Mouse (Mus musculus) stomach, embryonic 16.5 days (tissue): ENCODE measurements around the gene Il23r. TPM values are rescaled to one million over a fixed set of nuclear protein-coding genes. Genes with fewer than 3 reads are reported as not detected.

Source experiments
- ATAC-seq: fragments of 200-750 bp; cut with Nextera tagmentation; 2 replicates; pipeline ENCODE4 v1.8.0; 2017; ENCODE audit warnings: moderate number of reproducible peaks, moderate TSS enrichment; ENCODE audit not compliant: insufficient read depth, low FRiP score
- H3K27ac ChIP-seq: fragments of 300-500 bp; sonication (generic); 2 replicates; pipeline ENCODE4 v1.5.1; 2014; ENCODE audit warnings: low read length
- H3K27me3 ChIP-seq: fragments of 300-500 bp; sonication (generic); 2 replicates; pipeline ENCODE4 v1.6.1; 2014; ENCODE audit warnings: low read length, control low read depth, mixed read lengths; ENCODE audit not compliant: control insufficient read depth, insufficient read depth
- H3K36me3 ChIP-seq: fragments of 300-500 bp; sonication (generic); 2 replicates; pipeline ENCODE4 v1.6.1; 2014; ENCODE audit warnings: low read length; ENCODE audit not compliant: control insufficient read depth, insufficient read depth
- H3K4me1 ChIP-seq: fragments of 300-500 bp; sonication (generic); 2 replicates; pipeline ENCODE4 v1.6.1; 2014; ENCODE audit warnings: low read length, control low read depth, mixed read lengths; ENCODE audit not compliant: control insufficient read depth, insufficient read depth
- H3K4me2 ChIP-seq: fragments of 300-500 bp; sonication (generic); 2 replicates; pipeline ENCODE4 v1.6.1; 2014; ENCODE audit warnings: low read depth, low read length, mixed read lengths
- H3K4me3 ChIP-seq: fragments of 300-500 bp; sonication (generic); replicated peaks from 2 replicates; pipeline ENCODE4 v1.5.1; 2014; ENCODE audit warnings: mild to moderate bottlenecking, low read length
- H3K9ac ChIP-seq: fragments of 300-500 bp; sonication (generic); 2 replicates; pipeline ENCODE4 v1.6.1; 2014; ENCODE audit warnings: low read length
- H3K9me3 ChIP-seq: fragments of 300-500 bp; sonication (generic); replicated peaks from 2 replicates; pipeline ENCODE4 v1.6.1; 2016; ENCODE audit warnings: low read length, control low read depth; ENCODE audit not compliant: control insufficient read depth
- WGBS: fragments of 180-500 bp; shearing (Covaris S2); extraction: QIAGEN DNeasy Blood & Tissue Kit; methylation state at CpG from one replicate; pipeline ENCODE4 v1.1.7; 2014; 5-methylcytosine and 5-hydroxymethylcytosine counted together
- polyA plus RNA-seq: library from polyadenylated mRNA; unstranded; fragments of >200 nt; fragmentation: Nextera tagmentation; extraction: Ambion mirVana; gene quantifications from 2 replicates; pipeline ENCODE4 v1.2.1, GENCODE M21; 2015

Gene Il23r
- 0.06 TPM in 1 of 2 replicates, not detected in the other for polyA plus RNA-seq

DNA sequence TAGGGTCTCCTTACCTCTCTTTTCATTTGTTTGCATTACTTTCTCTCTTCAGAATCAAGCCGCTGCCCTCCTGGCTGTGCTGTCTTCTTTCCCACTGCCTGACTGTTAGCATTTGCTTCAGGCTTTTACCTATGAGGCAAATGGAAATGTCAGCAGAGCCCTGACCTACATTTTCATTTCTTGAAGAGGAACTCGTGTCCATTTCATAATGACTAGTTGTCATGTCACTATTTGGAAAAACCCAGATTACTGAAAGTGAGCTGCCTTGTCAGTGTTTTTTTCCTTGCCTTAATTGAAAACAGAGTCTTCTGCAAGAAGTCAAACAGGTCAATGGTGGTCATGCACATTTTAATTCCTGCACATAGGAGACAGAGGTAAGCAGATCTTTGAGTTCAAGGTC is at the start of gene Il23r:
Gene Il23r, minus strand, starts transcription at position 101 of the 400 bp plus-strand sequence.
- Histone ChIP-seq H3K4me3 (no peak within 1 kb of the TSS), H3K4me1 (no peaks in the 10 kb centered on the region), H3K9ac (no peak within 1 kb of the TSS), H3K27me3 (no peaks in the 10 kb centered on the region), H3K27ac (no peak within 1 kb of the TSS), H3K9me3 (no peaks in the 10 kb centered on the region), H3K4me2 (no peak within 1 kb of the TSS), H3K36me3 (no peaks in the 10 kb centered on the region)
- ATAC-seq = no peak
- WGBS = 78% methylated on average over 2 of the region's 2 CpGs

DNA sequence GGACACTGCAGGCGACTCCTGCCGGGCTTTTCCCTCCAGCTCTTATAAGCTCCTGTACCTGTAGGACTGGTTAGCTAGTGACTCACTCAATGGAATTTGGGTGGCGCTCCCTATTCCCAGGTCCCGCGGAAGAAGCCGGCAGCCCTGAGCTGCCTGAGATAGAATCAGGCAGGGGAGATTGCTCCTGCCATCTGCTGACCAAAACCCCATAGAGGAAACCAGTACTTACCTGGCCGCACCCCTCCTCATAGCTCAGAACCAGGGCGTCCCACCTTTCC is 44.1 kb upstream of the Il23r start, which contains the start of gene Tacstd2:
Gene Tacstd2, minus strand, starts transcription at position 20 of the 278 bp plus-strand sequence.
- peak within 1 kb of the TSS; percentile 68 for H3K9ac ChIP-seq
- H3K27me3 ChIP-seq = peaks cover 49% of the 10 kb centered on the region
- peak within 1 kb of the TSS; percentile 72 for H3K27ac ChIP-seq

DNA sequence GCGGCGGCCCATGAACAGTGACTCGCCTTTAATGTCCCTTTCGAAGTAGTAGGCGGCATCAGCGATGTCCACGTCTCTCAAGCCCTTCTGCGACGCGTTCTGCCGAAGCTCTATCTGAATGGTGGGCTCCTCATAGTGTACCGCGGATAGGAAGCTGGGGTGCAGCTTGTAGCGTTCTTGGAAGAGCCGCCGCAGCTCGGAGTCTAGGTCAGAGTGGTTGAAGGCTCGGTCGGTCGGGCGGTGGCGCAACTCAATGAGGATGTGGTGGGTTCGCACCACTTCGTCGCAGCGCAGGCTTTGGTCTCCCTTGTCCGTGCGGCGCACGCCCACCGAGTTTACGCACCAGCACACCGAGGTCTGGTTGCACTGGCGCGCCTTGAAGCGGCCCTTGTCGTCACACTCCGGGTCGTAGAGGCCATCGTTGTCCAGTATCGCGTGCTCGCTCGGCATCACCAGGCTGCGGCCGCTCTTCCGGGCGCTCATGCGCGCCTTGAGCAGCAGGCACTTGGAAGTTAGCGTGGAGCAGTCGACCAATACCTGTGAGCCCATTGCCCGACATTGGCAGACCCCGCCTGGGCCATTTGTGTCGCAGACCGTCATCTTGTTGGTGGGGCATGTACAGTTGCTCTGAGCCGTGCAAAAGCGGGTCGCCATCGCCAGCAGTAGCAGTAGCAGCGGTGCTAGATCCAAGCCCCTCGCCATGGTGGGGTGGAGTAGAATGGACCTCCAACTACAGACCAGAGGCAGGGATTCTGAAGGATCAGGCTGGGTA is 43.5 kb upstream of the Il23r start:
- WGBS = 1% methylated on average over 62 of the region's 62 CpGs
- H3K27me3 ChIP-seq = peaks cover 49% of the 10 kb centered on the region
- 0 out of 2 replicates have a peak, but pooled peaks cover 4% of the 10 kb centered on the region for H3K4me1 ChIP-seq
- ATAC-seq = 0 out of 2 replicates have a peak, but pooled peaks have one; percentile 16
- H3K9me3 ChIP-seq = no peaks in the 10 kb centered on the region
- H3K4me2 ChIP-seq = peak overlapping the region; percentile 68
- peak overlapping the region; percentile 53 for H3K4me3 ChIP-seq
- no peaks in the 10 kb centered on the region for H3K36me3 ChIP-seq
- H3K9ac ChIP-seq = peak overlapping the region; percentile 68
- H3K27ac ChIP-seq = peak overlapping the region; percentile 72

More for the DNA sequence above, 44.1 kb upstream of the Il23r start, which contains the start of gene Tacstd2:
- Histone ChIP-seq H3K4me1 (0 out of 2 replicates have a peak, but pooled peaks cover 4% of the 10 kb centered on the region), H3K4me2 (peak within 1 kb of the TSS; percentile 68), H3K9me3 (no peaks in the 10 kb centered on the region), H3K36me3 (no peaks in the 10 kb centered on the region), H3K4me3 (peak within 1 kb of the TSS; percentile 53)
- peak; percentile 77 for ATAC-seq
- 2% methylated on average over 8 of the region's 8 CpGs for WGBS

DNA sequence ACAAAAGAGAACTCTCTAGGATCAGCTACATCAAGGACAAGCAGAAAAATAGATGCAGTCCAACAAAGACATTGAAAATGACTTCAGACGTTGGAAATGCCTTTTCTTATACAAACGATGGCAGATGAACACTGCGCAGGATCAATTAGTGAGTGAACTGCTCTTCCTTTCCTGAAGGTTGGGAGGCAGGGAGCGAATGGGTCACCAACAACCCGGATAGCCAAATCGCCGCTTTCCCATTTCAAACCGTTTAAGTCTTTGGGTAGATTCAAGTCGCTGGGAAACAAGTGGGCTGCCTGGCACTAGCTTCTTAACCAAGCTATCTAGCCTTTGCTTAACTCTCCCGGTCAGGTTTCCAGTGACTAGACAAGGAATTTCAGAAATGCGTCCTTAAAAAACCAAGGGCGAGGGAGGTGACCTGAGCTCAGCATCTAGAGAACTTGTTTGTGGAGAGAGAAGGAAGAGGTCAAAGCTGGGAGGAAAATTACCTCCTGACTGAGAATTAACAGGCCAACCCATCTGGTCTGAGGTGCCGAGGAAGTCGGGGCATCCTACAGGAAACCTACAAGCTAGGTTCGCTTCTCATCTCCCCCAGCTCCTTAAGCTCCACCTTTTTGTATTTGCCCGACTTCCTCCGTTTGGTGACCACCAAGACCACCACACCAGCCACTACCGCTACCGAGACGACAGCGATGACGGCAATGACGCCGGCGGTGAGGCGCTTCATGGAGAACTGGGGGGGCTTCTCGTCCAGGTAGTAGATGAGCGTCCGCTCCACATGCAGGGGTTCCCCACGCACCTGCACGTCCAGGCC is 42.7 kb upstream of the Il23r start:
- H3K27me3 ChIP-seq = peaks cover 49% of the 10 kb centered on the region

DNA sequence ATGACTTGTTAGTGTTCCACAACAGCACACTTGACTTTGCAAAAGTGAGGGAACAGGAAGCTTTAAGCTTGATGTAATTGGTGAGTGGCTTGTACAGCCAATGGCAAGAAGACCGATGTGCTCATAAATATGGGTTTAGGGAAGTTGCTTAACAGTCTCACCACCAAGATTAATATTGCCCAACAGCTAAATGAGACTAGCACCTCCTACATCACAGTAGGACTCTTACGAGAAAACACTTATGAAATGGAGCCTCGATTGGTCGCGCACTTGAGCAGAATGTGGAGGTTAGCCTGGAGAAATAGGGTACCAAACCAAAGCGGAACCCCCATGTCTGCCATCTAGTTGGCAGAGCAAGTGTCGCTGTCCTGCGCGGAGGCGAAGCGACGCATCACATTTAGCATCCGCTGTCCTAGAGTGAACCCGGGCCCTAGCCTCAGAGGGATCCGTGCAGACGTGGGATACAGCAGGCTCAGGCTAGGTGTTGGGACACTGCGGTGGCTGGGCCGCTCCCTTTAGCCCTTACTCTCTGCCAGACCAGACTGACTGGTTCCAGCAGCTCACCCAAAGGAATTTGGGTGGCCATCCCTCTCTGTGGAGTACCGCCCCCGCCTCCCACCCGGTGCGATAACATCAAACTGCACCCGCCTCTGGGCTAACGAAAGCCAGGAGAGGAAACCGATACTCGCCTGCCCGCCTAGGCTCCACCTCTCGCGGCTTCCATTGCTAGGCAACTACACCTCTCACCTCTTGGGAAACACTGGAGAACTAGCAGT is 41.2 kb upstream of the Il23r start:
- ATAC-seq = peak; percentile 82; the same call in 1 of the 2 replicates
- peak overlapping the region; percentile 27 for H3K4me3 ChIP-seq
- peak overlapping the region; percentile 8; the same call in 1 of the 2 replicates for H3K9ac ChIP-seq
- 0 out of 2 replicates have a peak, but pooled peaks cover 4% of the 10 kb centered on the region for H3K4me1 ChIP-seq
- no peaks in the 10 kb centered on the region for H3K36me3 ChIP-seq
- H3K27me3 ChIP-seq = peaks cover 49% of the 10 kb centered on the region
- no peaks in the 10 kb centered on the region for H3K9me3 ChIP-seq
- peak overlapping the region; percentile 89 for H3K27ac ChIP-seq
- 8% methylated on average over 29 of the region's 29 CpGs for WGBS
- peak overlapping the region; percentile 43 for H3K4me2 ChIP-seq

More for the DNA sequence above, 42.7 kb upstream of the Il23r start:
- 0 out of 2 replicates have a peak, but pooled peaks cover 4% of the 10 kb centered on the region for H3K4me1 ChIP-seq
- peak overlapping the region; percentile 68 for H3K9ac ChIP-seq
- no peaks in the 10 kb centered on the region for H3K36me3 ChIP-seq
- no peak for ATAC-seq
- H3K9me3 ChIP-seq = no peaks in the 10 kb centered on the region
- WGBS = 11% methylated on average over 31 of the region's 31 CpGs
- H3K4me2 ChIP-seq = peak overlapping the region; percentile 68
- peak overlapping the region; percentile 53 for H3K4me3 ChIP-seq
- H3K27ac ChIP-seq = peak overlapping the region; percentile 72; the same call in 1 of the 2 replicates

DNA sequence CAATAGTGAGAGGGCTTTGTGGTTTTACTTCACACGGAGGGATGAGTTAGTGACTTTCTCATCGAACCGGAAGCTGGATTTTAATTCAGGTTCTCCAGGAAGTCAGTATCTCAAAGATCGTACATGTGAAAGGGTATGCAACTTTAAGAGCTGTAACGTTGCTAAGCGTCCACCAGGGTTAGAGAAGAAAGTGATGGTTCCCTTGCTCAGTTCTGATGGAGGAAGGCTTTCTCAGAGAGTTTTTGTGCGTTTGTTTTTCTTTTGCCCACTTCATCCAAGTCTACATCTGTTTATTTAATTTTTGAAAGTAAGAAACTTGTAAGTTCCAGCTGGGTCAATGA is 40.1 kb upstream of the Il23r start:
- no peaks in the 10 kb centered on the region for H3K9me3 ChIP-seq
- H3K36me3 ChIP-seq = no peaks in the 10 kb centered on the region
- peak overlapping the region; percentile 89 for H3K27ac ChIP-seq
- H3K4me3 ChIP-seq = no peak overlapping the region
- peaks cover 45% of the 10 kb centered on the region for H3K27me3 ChIP-seq
- 0 out of 2 replicates have a peak, but pooled peaks cover 4% of the 10 kb centered on the region for H3K4me1 ChIP-seq
- 62% methylated on average over 7 of the region's 7 CpGs for WGBS
- H3K9ac ChIP-seq = no peak overlapping the region
- H3K4me2 ChIP-seq = no peak overlapping the region
- no peak for ATAC-seq

DNA sequence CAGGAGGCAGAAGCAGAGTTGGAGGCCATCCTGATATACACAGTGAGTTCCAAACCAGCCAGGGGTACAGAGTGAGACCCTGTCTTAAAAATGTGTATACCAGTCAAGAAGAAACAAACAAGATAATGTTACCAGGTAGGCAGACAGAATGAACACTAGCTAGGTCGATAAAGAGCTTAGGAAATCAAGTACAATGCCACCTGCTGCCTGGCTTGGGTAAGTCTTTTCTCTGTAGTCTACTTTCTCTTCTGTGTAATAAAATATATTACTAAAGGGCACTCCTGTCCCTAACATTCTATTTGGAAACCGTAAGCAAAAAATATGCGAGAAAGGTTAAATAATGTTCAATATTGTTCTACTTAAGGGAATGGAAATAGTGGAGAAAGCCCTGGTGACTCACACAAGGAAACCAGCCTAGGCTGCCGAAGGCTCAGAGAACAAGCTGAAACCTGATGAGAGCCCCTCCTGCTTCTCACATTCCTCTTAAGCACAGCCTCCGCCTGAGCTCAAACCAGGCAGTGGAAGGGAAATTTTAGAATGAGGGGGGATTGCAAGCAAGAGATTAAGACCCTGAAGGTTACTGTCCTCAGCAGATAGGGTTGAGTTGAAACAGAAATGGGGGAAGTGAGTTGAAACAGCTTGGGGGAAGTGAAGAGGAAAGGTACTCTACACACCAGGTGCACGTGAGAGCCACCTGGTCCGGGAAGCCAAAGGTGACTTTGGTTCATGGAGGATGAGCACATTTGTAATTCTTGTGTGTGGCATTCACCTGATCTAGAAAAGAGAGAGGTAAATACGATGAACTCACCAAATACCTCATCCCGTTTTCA is 39.6 kb upstream of the Il23r start:
- Histone ChIP-seq H3K36me3 (no peaks in the 10 kb centered on the region), H3K27ac (peak overlapping the region; percentile 89), H3K9me3 (no peaks in the 10 kb centered on the region), H3K4me3 (no peak overlapping the region), H3K9ac (no peak overlapping the region), H3K27me3 (peaks cover 41% of the 10 kb centered on the region), H3K4me1 (0 out of 2 replicates have a peak, but pooled peaks cover 4% of the 10 kb centered on the region), H3K4me2 (no peak overlapping the region)
- 51% methylated on average over 9 of the region's 9 CpGs for WGBS
- ATAC-seq = 0 out of 2 replicates have a peak, but pooled peaks have one; percentile 38

DNA sequence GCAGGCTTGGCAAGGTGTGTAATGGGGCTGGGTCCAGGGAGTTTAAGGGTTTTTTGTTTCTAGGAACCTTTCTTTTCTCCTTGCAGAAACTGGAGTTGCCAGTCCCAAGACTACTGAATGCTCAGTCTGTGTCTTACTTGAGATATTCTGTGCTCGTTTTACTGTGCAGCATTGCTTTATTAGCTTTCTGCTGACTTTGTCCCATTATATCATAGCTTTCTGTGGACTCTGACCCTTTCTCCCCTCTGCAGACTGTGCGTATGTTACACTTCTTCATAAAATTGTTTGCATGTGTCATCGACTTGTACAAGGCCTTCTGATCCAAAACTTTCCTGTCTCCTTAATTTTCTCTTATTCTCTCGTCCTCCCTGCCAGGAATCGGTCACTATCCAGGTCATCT is 34.7 kb upstream of the Il23r start:
- H3K36me3 ChIP-seq = no peaks in the 10 kb centered on the region
- H3K27me3 ChIP-seq = 0 out of 2 replicates have a peak, but pooled peaks cover under 1% of the 10 kb centered on the region
- whole genome bisulfite sequencing = 78% methylated on average over 5 of the region's 5 CpGs
- H3K27ac ChIP-seq = no peak overlapping the region
- no peaks in the 10 kb centered on the region for H3K9me3 ChIP-seq
- no peak for ATAC-seq
- no peak overlapping the region for H3K9ac ChIP-seq
- no peaks in the 10 kb centered on the region for H3K4me1 ChIP-seq
- H3K4me2 ChIP-seq = no peak overlapping the region
- H3K4me3 ChIP-seq = no peak overlapping the region
